ENCODE assay signal across 18 mouse cellular contexts in genomic region chr14:23897815-23898214, GRCm38 (mm10).
DNase-seq lines count a peak whose midpoint lies in the region; ATAC-seq and TF ChIP-seq lines count a peak whose summit lies in the region.
"Had no signal": no experiment of that assay in that cellular context is flagged by ENCODE, and none has a peak within 500 bp of the region (broad histone marks: within the 10 kb centered on the region; RNA-seq: fewer than 3 reads in every experiment).

No protein-coding gene starts in this region.

- no peak overlapping the region for H3K27ac ChIP-seq in intestine, postnatal 0 days (ENCODE audit: low read depth, low read length)
- H3K27ac ChIP-seq: liver, embryonic 12.5 days had no signal

- no peaks in the 10 kb centered on the region for H3K27me3 ChIP-seq in intestine, postnatal 0 days (replicated peaks; ENCODE audit: control insufficient read depth, insufficient read depth, low read length)
- H3K27me3 ChIP-seq: liver, embryonic 12.5 days had no signal

- no peaks in the 10 kb centered on the region for H3K9me3 ChIP-seq in intestine, postnatal 0 days (ENCODE audit: control insufficient read depth)
- H3K9me3 ChIP-seq: heart, embryonic 12.5 days; liver, embryonic 12.5 days had no signal

- ATAC-seq in intestine, postnatal 0 days = no peak
- ATAC-seq: hindbrain, embryonic 16.5 days; liver, embryonic 12.5 days had no signal

- DNase-seq in layer of hippocampus, postnatal 36 days = peak; percentile 34 to 45
- DNase-seq in layer of hippocampus, postnatal 10 days (ENCODE audit: low spot score in 2 of 2) = no peak
- peak; percentile 30 to 50 for DNase-seq in frontal cortex, postnatal 10 days (ENCODE audit: low spot score in 2 of 2)
- peak; percentile 48 to 67 for DNase-seq in left cerebral cortex, postnatal 36 days (ENCODE audit: low spot score in 2 of 2)
- no peak for DNase-seq in lung, postnatal 4 days
- DNase-seq in heart, postnatal 25 days (ENCODE audit: low spot score) = no peak
- DNase-seq: cerebellum, postnatal 14 days; heart, postnatal 36 days; kidney, adult 18-20 months; kidney, postnatal 14 days; lung, embryonic 14.5 days; midbrain, embryonic 14.5 days; thymus, adult 2 months had no signal

- WGBS in intestine, postnatal 0 days = 73% methylated on average over 5 of the region's 5 CpGs

- intact Hi-C loops in left cerebral cortex, postnatal 36 days (cut with DNase I) = loop anchor here (5.0 kb wide), 1 partner anchor 51 kb away; no protein-coding TSS in a partner anchor
- intact Hi-C loops in heart, postnatal 25 days (cut with DNase I) = no loop called here

- H3K9ac ChIP-seq in intestine, postnatal 0 days (ENCODE audit: low read depth, low read length) = no peak overlapping the region
- H3K9ac ChIP-seq: heart, embryonic 12.5 days; liver, embryonic 12.5 days; lung, embryonic 14.5 days had no signal

- no peak overlapping the region for H3K4me2 ChIP-seq in intestine, postnatal 0 days (replicated peaks; ENCODE audit: low read depth)
- H3K4me2 ChIP-seq: heart, embryonic 12.5 days; liver, embryonic 12.5 days; lung, embryonic 14.5 days had no signal

- no peak for TF ChIP-seq CTCF in intestine, postnatal 0 days (IDR thresholded peaks at IDR 0.05; ENCODE audit: low read depth)

- no peaks in the 10 kb centered on the region for H3K36me3 ChIP-seq in intestine, postnatal 0 days (ENCODE audit: control insufficient read depth, insufficient read depth)
- H3K36me3 ChIP-seq: heart, embryonic 12.5 days; liver, embryonic 12.5 days had no signal

- no peaks in the 10 kb centered on the region for H3K4me1 ChIP-seq in intestine, postnatal 0 days (replicated peaks; ENCODE audit: control insufficient read depth, insufficient read depth, low read length)
- H3K4me1 ChIP-seq: liver, embryonic 12.5 days had no signal

- H3K4me3 ChIP-seq in intestine, postnatal 0 days (ENCODE audit: low read depth, low read length) = no peak overlapping the region
- H3K4me3 ChIP-seq: heart, embryonic 12.5 days; liver, embryonic 12.5 days; myocyte had no signal

Comparison
In these comparisons a context has a peak if more than half of its experiments do, and no peak if none do; other contexts are left out.
1. DNase-seq: peak in layer of hippocampus, postnatal 36 days (2 of 2), frontal cortex, postnatal 10 days (2 of 2) and left cerebral cortex, postnatal 36 days (2 of 2); none in layer of hippocampus, postnatal 10 days (0 of 2), lung, postnatal 4 days (0 of 2) and heart, postnatal 25 days (single experiment).